Mouse (Mus musculus): ENCODE data around the gene Cdc37. TPM values are rescaled to one million over a fixed set of nuclear protein-coding genes. Genes with fewer than 3 reads are reported as not detected.

Gene Cdc37
- polyA plus RNA-seq, 1 experiment: 72.6 TPM

GRCm38 (mm10) chr9:21193786-21194185 is 44.0 kb upstream of the Cdc37 start:
- TF ChIP-seq POLR2A (IDR thresholded peaks at IDR 0.05; ENCODE audit: low read depth, low read length) (no peak), CTCF (conservative IDR thresholded peaks at IDR 0.05; ENCODE audit: insufficient read depth, insufficient read length, low read depth, low read length) (no peak)
- Histone ChIP-seq H3K4me3 (ENCODE audit: insufficient read depth, low read depth, low read length) (no peak overlapping the region), H3K27ac (ENCODE audit: insufficient read depth, low read depth, low read length) (no peak overlapping the region), H3K4me1 (ENCODE audit: control insufficient read depth, insufficient read depth, low read length) (no peaks in the 10 kb centered on the region), H3K36me3 (ENCODE audit: control insufficient read depth, insufficient read depth, low read length) (no peaks in the 10 kb centered on the region), H3K27me3 (replicated peaks; ENCODE audit: control insufficient read depth, insufficient read depth, low read length) (no peaks in the 10 kb centered on the region)
- no peak for DNase-seq
- 90% methylated on average over 3 of the region's 3 CpGs for WGBS

GRCm38 (mm10) chr9:21190670-21191069 is 40.9 kb upstream of the Cdc37 start:
- TF ChIP-seq POLR2A (IDR thresholded peaks at IDR 0.05; ENCODE audit: low read depth, low read length) (no peak), CTCF (conservative IDR thresholded peaks at IDR 0.05; ENCODE audit: insufficient read depth, insufficient read length, low read depth, low read length) (no peak)
- no peaks in the 10 kb centered on the region for H3K36me3 ChIP-seq (ENCODE audit: control insufficient read depth, insufficient read depth, low read length)
- 82% methylated on average over 3 of the region's 3 CpGs for WGBS

GRCm38 (mm10) chr9:21189905-21190304 is 40.1 kb upstream of the Cdc37 start:
- no peak for DNase-seq
- H3K27ac ChIP-seq (ENCODE audit: insufficient read depth, low read depth, low read length): no peak overlapping the region
- TF ChIP-seq POLR2A (IDR thresholded peaks at IDR 0.05; ENCODE audit: low read depth, low read length) (no peak), CTCF (conservative IDR thresholded peaks at IDR 0.05; ENCODE audit: insufficient read depth, insufficient read length, low read depth, low read length) (0 out of 2 replicates have a peak, but pooled peaks have one; percentile 13)
- H3K4me1 ChIP-seq (ENCODE audit: control insufficient read depth, insufficient read depth, low read length): no peaks in the 10 kb centered on the region; the same call in 1 of the 2 replicates
- no peaks in the 10 kb centered on the region for H3K36me3 ChIP-seq (ENCODE audit: control insufficient read depth, insufficient read depth, low read length)
- no peak overlapping the region for H3K4me3 ChIP-seq (ENCODE audit: insufficient read depth, low read depth, low read length)
- 63% methylated on average over 7 of the region's 7 CpGs for WGBS
- no peaks in the 10 kb centered on the region for H3K27me3 ChIP-seq (replicated peaks; ENCODE audit: control insufficient read depth, insufficient read depth, low read length)

More at GRCm38 (mm10) chr9:21190670-21191069, 40.9 kb upstream of the Cdc37 start:
- Histone ChIP-seq H3K4me1 (ENCODE audit: control insufficient read depth, insufficient read depth, low read length) (no peaks in the 10 kb centered on the region), H3K27ac (ENCODE audit: insufficient read depth, low read depth, low read length) (no peak overlapping the region), H3K27me3 (replicated peaks; ENCODE audit: control insufficient read depth, insufficient read depth, low read length) (no peaks in the 10 kb centered on the region), H3K4me3 (ENCODE audit: insufficient read depth, low read depth, low read length) (no peak overlapping the region)
- no peak for DNase-seq

GRCm38 (mm10) chr9:21185436-21185835 is 35.7 kb upstream of the Cdc37 start:
- TF ChIP-seq POLR2A (IDR thresholded peaks at IDR 0.05; ENCODE audit: low read depth, low read length) (no peak), CTCF (conservative IDR thresholded peaks at IDR 0.05; ENCODE audit: insufficient read depth, insufficient read length, low read depth, low read length) (no peak)
- Histone ChIP-seq H3K27me3 (replicated peaks; ENCODE audit: control insufficient read depth, insufficient read depth, low read length) (no peaks in the 10 kb centered on the region), H3K4me1 (ENCODE audit: control insufficient read depth, insufficient read depth, low read length) (no peaks in the 10 kb centered on the region; the same call in 1 of the 2 replicates), H3K36me3 (ENCODE audit: control insufficient read depth, insufficient read depth, low read length) (no peaks in the 10 kb centered on the region), H3K4me3 (ENCODE audit: insufficient read depth, low read depth, low read length) (no peak overlapping the region), H3K27ac (ENCODE audit: insufficient read depth, low read depth, low read length) (peak overlapping the region; percentile 3; the same call in 1 of the 2 replicates)
- peak; percentile 49 for DNase-seq
- WGBS: 71% methylated on average over 5 of the region's 5 CpGs

- peak; percentile 78 for DNase-seq
- no peak for TF ChIP-seq CTCF (conservative IDR thresholded peaks at IDR 0.05; ENCODE audit: insufficient read depth, insufficient read length, low read depth, low read length)
- TF ChIP-seq POLR2A (IDR thresholded peaks at IDR 0.05; ENCODE audit: low read depth, low read length): no peak
Observed at GRCm38 (mm10) chr9:21184733-21185132, 35.0 kb upstream of the Cdc37 start.

GRCm38 (mm10) chr9:21183905-21184413 is 34.2 kb upstream of the Cdc37 start:
- DNase-seq: peak; percentile 64
- no peaks in the 10 kb centered on the region; the same call in 1 of the 2 replicates for H3K4me1 ChIP-seq (ENCODE audit: control insufficient read depth, insufficient read depth, low read length)
- no peaks in the 10 kb centered on the region for H3K27me3 ChIP-seq (replicated peaks; ENCODE audit: control insufficient read depth, insufficient read depth, low read length)
- WGBS: 10% methylated on average over 34 of the region's 34 CpGs
- TF ChIP-seq POLR2A (IDR thresholded peaks at IDR 0.05; ENCODE audit: low read depth, low read length) (no peak), CTCF (conservative IDR thresholded peaks at IDR 0.05; ENCODE audit: insufficient read depth, insufficient read length, low read depth, low read length) (peak; percentile 36)
- no peak overlapping the region for H3K27ac ChIP-seq (ENCODE audit: insufficient read depth, low read depth, low read length)
- H3K4me3 ChIP-seq (ENCODE audit: insufficient read depth, low read depth, low read length): peak overlapping the region; percentile 54
- H3K36me3 ChIP-seq (ENCODE audit: control insufficient read depth, insufficient read depth, low read length): no peaks in the 10 kb centered on the region

More at GRCm38 (mm10) chr9:21184733-21185132, 35.0 kb upstream of the Cdc37 start:
- H3K27ac ChIP-seq (ENCODE audit: insufficient read depth, low read depth, low read length): no peak overlapping the region
- no peaks in the 10 kb centered on the region for H3K27me3 ChIP-seq (replicated peaks; ENCODE audit: control insufficient read depth, insufficient read depth, low read length)
- H3K36me3 ChIP-seq (ENCODE audit: control insufficient read depth, insufficient read depth, low read length): no peaks in the 10 kb centered on the region
- no peak overlapping the region for H3K4me3 ChIP-seq (ENCODE audit: insufficient read depth, low read depth, low read length)
- no peaks in the 10 kb centered on the region; the same call in 1 of the 2 replicates for H3K4me1 ChIP-seq (ENCODE audit: control insufficient read depth, insufficient read depth, low read length)
- WGBS: 12% methylated on average over 2 of the region's 2 CpGs

- no peak overlapping the region for H3K27ac ChIP-seq (ENCODE audit: insufficient read depth, low read depth, low read length)
- H3K4me3 ChIP-seq (ENCODE audit: insufficient read depth, low read depth, low read length): no peak overlapping the region
- no peak for TF ChIP-seq CTCF (conservative IDR thresholded peaks at IDR 0.05; ENCODE audit: insufficient read depth, insufficient read length, low read depth, low read length)
- no peak for TF ChIP-seq POLR2A (IDR thresholded peaks at IDR 0.05; ENCODE audit: low read depth, low read length)
- no peaks in the 10 kb centered on the region for H3K36me3 ChIP-seq (ENCODE audit: control insufficient read depth, insufficient read depth, low read length)
- DNase-seq: no peak
- no peaks in the 10 kb centered on the region; the same call in 1 of the 2 replicates for H3K4me1 ChIP-seq (ENCODE audit: control insufficient read depth, insufficient read depth, low read length)
- H3K27me3 ChIP-seq (replicated peaks; ENCODE audit: control insufficient read depth, insufficient read depth, low read length): no peaks in the 10 kb centered on the region
- 92% methylated on average over 6 of the region's 6 CpGs for WGBS
Observed at GRCm38 (mm10) chr9:21183421-21183820, 33.6 kb upstream of the Cdc37 start.
